Mouse (Mus musculus) embryonic fibroblast, embryonic 13.5 days (primary cell): ENCODE results near the gene Mettl4. TPM values are rescaled to one million over a fixed set of nuclear protein-coding genes. Genes with fewer than 3 reads are reported as not detected.

Experiments used
- H3K27ac ChIP-seq: 2 replicates; pipeline ENCODE4 v1.5.1; 2012; ENCODE audit warnings: low read length, control low read depth, inconsistent platforms; ENCODE audit not compliant: insufficient read depth
- H3K4me1 ChIP-seq: 2 replicates; pipeline ENCODE4 v1.6.1; 2011; ENCODE audit warnings: low read length; ENCODE audit not compliant: control insufficient read depth, insufficient read depth
- H3K4me3 ChIP-seq: 2 replicates; pipeline ENCODE4 v1.5.1; 2011; ENCODE audit warnings: mild to moderate bottlenecking, control low read depth, low read length; ENCODE audit not compliant: insufficient read depth
- CTCF ChIP-seq: IDR thresholded peaks from 2 replicates; pipeline ENCODE4 v1.5.1; 2011; ENCODE audit warnings: mild to moderate bottlenecking, control low read depth, low read length, moderate library complexity, borderline replicate concordance; ENCODE audit not compliant: insufficient read depth
- POLR2A ChIP-seq: IDR thresholded peaks from 2 replicates; pipeline ENCODE4 v1.6.1; 2011; ENCODE audit warnings: low read depth, mild to moderate bottlenecking, control low read depth, low read length, moderate library complexity
- polyA plus RNA-seq: library from polyadenylated mRNA; stranded (reverse); fragments of >200 nt; gene quantifications from 2 replicates; pipeline ENCODE4 v1.2.4, GENCODE M21; 2011; ENCODE audit warnings: low read depth; ENCODE audit not compliant: missing spikeins, insufficient read length

Gene Mettl4
- polyA plus RNA-seq, 1 experiment, result 16.6 TPM

- H3K4me3 ChIP-seq, result no peak overlapping the region
- H3K27ac ChIP-seq, result no peak overlapping the region
- no peak for TF ChIP-seq POLR2A
- TF ChIP-seq CTCF, result no peak
- no peaks in the 10 kb centered on the region for H3K4me1 ChIP-seq
These were observed 23.1 kb downstream of the Mettl4 start for GRCm38 (mm10) chr17:94726750-94727149.

GRCm38 (mm10) chr17:94673515-94674317, 76.1 kb downstream of the Mettl4 start:
- Histone ChIP-seq H3K27ac (no peak overlapping the region), H3K4me1 (no peaks in the 10 kb centered on the region), H3K4me3 (no peak overlapping the region)
- TF ChIP-seq POLR2A, result no peak
- TF ChIP-seq CTCF, result no peak
